Mouse (Mus musculus) cortical plate, adult 2 months (tissue): Measurements from ENCODE around the gene Tmem265.

Experiments used
- CTCF ChIP-seq: fragments of 200-500 bp; IDR thresholded peaks from 2 replicates; pipeline ENCODE4 v1.5.1; 2011; ENCODE audit warnings: mild to moderate bottlenecking, control low read depth, low read length; ENCODE audit not compliant: insufficient read depth; ENCODE audit errors: extremely low read depth
- POLR2A ChIP-seq: fragments of 200-500 bp; IDR thresholded peaks from 2 replicates; pipeline ENCODE4 v1.6.1; 2011; ENCODE audit warnings: mild to moderate bottlenecking, low read length, control low read depth; ENCODE audit not compliant: insufficient read depth; ENCODE audit errors: extremely low read depth

DNA sequence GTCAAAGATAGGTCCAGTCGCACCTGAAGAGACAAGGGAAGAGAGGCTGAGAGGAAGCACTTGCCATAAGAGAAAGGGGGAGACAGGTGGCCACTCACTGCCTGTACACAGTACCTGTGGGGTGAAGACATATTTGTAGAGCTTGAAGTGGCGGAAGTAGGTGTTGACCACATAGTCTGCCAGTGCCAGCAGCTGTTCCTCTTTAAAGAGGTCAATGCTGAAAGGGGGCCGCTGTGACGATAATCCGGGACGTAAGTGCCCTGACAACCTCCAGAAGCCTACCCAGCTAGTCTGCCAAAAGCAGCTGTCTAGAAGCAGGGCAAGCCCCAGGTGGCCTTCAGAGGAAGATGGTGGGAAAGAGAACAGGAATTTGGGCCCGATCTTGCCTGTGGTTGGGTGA lies 23.8 kb downstream of the Tmem265 start:
- no peak for TF ChIP-seq CTCF
- TF ChIP-seq POLR2A: no peak
